Mouse (Mus musculus): Measurements from ENCODE around the gene AF067061. TPM values are rescaled to one million over a fixed set of nuclear protein-coding genes. Genes with fewer than 3 reads are reported as not detected.

The AF067061 gene
- polyA plus RNA-seq (2012; rRNA removed): not detected in 2 replicates

DNA sequence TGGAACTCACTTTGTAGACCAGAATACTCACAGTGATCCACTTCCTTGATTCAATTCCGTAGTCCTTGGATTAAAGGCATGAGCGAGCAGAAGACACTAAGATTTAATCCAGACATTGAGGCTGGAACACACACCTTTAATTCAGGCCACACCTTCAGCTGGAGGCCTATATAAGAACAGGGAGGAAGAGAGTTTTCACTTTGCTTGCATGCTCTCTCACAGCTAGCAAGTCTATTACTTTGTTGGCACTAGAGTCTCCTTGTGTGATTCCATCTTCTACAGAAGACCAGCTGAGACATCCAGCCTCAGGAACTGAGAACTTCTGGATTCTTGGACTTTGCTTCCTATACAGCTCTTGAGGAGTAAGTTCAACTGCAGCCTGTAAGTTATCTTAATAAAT lies at the start of gene AF067061:
Gene AF067061, plus strand, starts transcription at position 245 of the 400 bp plus-strand sequence.

DNA sequence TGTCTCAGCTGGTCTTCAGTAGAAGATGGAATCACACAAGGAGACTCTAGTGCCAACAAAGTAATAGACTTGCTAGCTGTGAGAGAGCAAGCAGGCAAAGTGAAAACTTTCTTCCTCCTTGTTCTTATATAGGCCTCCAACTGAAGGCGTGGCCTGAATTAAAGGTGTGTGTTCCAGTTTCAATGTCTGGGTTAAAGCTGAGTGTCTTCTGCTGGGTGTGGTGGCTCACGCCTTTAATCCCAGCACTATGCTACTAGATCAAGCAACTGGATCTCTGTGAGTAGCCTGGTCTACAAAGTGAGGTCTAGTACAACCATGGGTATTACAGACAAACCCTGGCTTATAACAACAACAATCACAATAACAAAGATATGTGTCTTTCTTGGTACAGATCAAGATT lies 47.1 kb upstream of the AF067061 start, which contains the start of gene Gm21762:
Gene Gm21762, minus strand, starts transcription at position 101 of the 400 bp plus-strand sequence.

DNA sequence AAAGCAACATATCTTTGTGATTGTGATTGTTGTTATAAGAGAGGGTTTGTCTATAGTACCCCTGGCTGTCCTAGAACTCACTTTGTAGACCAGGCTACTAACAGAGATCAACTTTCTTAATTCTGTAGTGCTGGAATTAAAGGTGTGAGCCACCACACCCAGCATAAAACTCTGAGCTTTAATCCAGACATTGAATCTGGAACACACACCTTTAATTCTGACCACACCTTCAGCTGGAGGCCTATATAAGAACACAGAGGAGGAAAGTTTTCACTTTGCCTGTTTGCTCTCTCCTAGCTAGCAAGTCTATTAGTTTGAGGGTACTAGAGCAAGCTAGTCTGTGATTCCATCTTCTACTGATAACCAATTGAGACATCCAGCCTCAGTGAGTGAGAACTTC lies 24.1 kb upstream of the AF067061 start, which contains the start of gene Gm21731:
Gene Gm21731, plus strand, starts transcription at position 301 of the 400 bp plus-strand sequence.

DNA sequence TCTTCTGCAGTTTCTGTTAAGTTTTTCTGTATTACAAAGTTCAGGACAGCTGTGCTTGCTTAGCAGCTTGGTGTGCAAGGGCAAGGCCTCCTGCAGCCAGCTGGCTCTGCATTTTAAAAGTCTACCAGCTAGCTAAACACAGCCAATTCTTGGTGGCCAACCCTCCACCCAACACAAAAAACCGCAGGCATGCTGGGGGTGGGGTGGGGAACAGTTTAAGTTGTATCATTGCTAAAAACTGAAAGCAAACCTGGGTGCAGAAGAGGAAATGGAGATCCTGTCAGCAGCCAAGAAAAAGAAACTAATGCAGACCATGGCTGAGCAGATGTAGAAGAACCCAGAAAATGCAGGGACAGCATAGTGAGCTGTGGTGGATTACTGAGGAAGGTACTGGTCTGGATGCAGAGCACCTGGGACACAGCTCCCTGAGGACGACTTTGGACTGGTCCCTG lies 37.1 kb downstream of the AF067061 start, which contains the start of gene BC147527:
Gene BC147527, plus strand, starts transcription at position 402 of the 452 bp plus-strand sequence.

Other genes starting within 250 kb of the AF067061 start
- not detected in 2 replicates for gene Gm36079, start 236.1 kb upstream of the AF067061 start, polyA plus RNA-seq (2012; rRNA removed)
- 0.12 TPM in 1 of 2 replicates, not detected in the other for gene Gm21188, start 210.9 kb upstream of the AF067061 start, polyA plus RNA-seq (2012; rRNA removed)
- gene Gm20767, start 122.9 kb upstream of the AF067061 start, polyA plus RNA-seq (2012; rRNA removed): not detected in 2 replicates
- not detected in 2 replicates for gene Gm21818, start 90.7 kb upstream of the AF067061 start, polyA plus RNA-seq (2012; rRNA removed)
- not detected in 2 replicates for gene Gm21762, start 47.2 kb upstream of the AF067061 start, polyA plus RNA-seq (2012; rRNA removed)
- not detected in 2 replicates for gene Gm21731, start 24.0 kb upstream of the AF067061 start, polyA plus RNA-seq (2012; rRNA removed)
- gene BC147527, start 37.3 kb downstream of the AF067061 start, polyA plus RNA-seq (2012; rRNA removed): 0.04 and 0.09 TPM in 2 replicates
- not detected in 2 replicates for gene Tcstv3, start 53.8 kb downstream of the AF067061 start, polyA plus RNA-seq (2012; rRNA removed)